Mouse (Mus musculus) limb, embryonic 12.5 days (tissue): ENCODE results near the gene Sephs2. TPM values are rescaled to one million over a fixed set of nuclear protein-coding genes. Genes with fewer than 3 reads are reported as not detected.

Experiments
- ATAC-seq: fragments of 200-750 bp; cut with Nextera tagmentation; 2 replicates; pipeline ENCODE4 v1.8.0; 2017; ENCODE audit warnings: low read depth, moderate TSS enrichment; ENCODE audit not compliant: insufficient number of reproducible peaks, insufficient read depth, low FRiP score, low TSS enrichment
- H3K27ac ChIP-seq: fragments of 300-500 bp; sonication (generic); 2 replicates; pipeline ENCODE4 v1.5.1; 2016; ENCODE audit warnings: mild to moderate bottlenecking, moderate library complexity
- H3K27me3 ChIP-seq: fragments of 300-500 bp; sonication (generic); 2 replicates; pipeline ENCODE4 v1.6.1; 2016; ENCODE audit warnings: mild to moderate bottlenecking, moderate library complexity
- H3K36me3 ChIP-seq: fragments of 300-500 bp; sonication (generic); 2 replicates; pipeline ENCODE4 v1.6.1; 2016; ENCODE audit warnings: mild to moderate bottlenecking, moderate library complexity
- H3K4me1 ChIP-seq: fragments of 300-500 bp; sonication (generic); replicated peaks from 2 replicates; pipeline ENCODE4 v1.6.1; 2016
- H3K4me2 ChIP-seq: fragments of 300-500 bp; sonication (generic); 2 replicates; pipeline ENCODE4 v1.6.1; 2016; ENCODE audit warnings: mild to moderate bottlenecking, moderate library complexity
- H3K4me3 ChIP-seq: fragments of 300-500 bp; sonication (generic); replicated peaks from 2 replicates; pipeline ENCODE4 v1.5.1; 2016; ENCODE audit warnings: mild to moderate bottlenecking
- H3K9ac ChIP-seq: fragments of 300-500 bp; sonication (generic); replicated peaks from 2 replicates; pipeline ENCODE4 v1.6.1; 2016; ENCODE audit warnings: mild to moderate bottlenecking, moderate library complexity
- H3K9me3 ChIP-seq: fragments of 300-500 bp; sonication (generic); 2 replicates; pipeline ENCODE4 v1.6.1; 2016; ENCODE audit warnings: mild to moderate bottlenecking, moderate library complexity
- WGBS: fragments of 180-500 bp; shearing (Covaris S2); methylation state at CpG from one replicate; pipeline ENCODE4 v1.1.7; 2016; 5-methylcytosine and 5-hydroxymethylcytosine counted together
- polyA plus RNA-seq: library from polyadenylated mRNA; unstranded; fragments of >200 nt; fragmentation: Nextera tagmentation; extraction: Ambion mirVana; gene quantifications from 2 replicates; pipeline ENCODE4 v1.2.1, GENCODE M21; 2016

Sephs2 gene
- 89.5 and 92.3 TPM in 2 replicates for polyA plus RNA-seq

DNA sequence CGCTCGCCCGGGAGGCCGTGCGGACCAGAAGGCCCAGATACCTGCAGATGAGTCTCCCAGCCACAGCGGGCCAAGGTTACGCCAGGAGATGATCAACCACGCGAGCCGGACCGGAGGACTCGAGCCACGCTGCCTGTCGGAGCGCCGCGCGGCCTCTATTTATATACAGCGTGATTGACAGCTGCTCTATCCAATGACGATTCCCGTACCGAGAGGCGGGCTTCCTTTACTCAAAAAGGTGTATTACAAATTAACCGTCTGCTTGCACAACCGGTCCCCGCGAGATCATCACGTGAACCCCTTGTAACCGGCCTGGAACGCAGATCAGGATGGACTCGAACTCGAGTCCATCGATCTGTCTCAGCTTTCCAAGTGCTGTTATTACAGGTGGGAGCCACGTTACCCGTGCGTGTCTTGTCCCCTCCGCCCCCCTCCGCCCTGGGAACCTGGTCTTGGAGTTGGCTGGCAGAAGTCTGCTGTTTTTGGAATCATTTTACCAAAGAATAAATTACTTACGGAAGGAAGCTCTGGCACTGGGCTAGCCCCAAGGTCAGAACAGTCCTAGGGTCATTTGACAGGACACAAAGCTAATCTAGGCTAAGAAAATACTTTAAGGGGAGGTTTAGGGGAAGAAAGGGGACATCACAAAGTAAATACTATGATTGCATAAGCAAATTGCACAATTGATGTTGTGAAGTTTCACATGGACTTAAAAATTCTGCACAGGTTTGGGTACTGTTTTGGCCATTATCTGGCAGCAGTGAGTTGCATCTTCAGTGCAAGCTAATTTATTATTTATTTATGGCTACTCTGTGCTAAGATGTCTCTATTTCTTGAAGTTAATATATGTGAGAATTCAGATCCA is at the start of gene Sephs2:
Gene Sephs2, minus strand, starts transcription at position 131 of the 865 bp plus-strand sequence.
- Histone ChIP-seq H3K36me3 (peaks cover 31% of the 10 kb centered on the region), H3K4me1 (peaks cover 12% of the 10 kb centered on the region), H3K27me3 (no peaks in the 10 kb centered on the region), H3K27ac (peak within 1 kb of the TSS; percentile 90), H3K4me2 (peak within 1 kb of the TSS; percentile 93), H3K9ac (peak within 1 kb of the TSS; percentile 90), H3K9me3 (peaks cover 3% of the 10 kb centered on the region; the same call in 1 of the 2 replicates), H3K4me3 (peak within 1 kb of the TSS; percentile 90)
- 4% methylated on average over 39 of the region's 39 CpGs for WGBS
- ATAC-seq = peak; percentile 86

DNA sequence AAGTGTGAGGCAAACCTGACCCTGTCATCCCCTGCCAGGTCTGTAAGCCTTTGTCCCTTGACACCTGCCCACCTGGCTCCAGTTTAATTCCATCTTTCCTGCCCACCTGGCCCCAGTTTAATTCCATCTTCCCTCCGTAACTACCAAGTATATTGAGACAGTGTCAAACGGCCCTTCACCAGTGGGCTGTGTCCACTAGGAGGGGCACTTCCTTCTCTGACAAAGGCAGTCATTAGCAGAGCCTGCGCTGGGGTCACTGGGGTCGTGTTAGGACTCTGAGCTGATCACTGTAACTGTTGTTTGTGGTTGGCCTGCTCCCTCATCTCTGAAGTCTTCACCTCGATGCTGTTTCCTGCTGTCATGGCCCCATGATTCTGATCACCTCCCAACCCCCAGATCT is 48.2 kb upstream of the Sephs2 start:
- Histone ChIP-seq H3K36me3 (no peaks in the 10 kb centered on the region), H3K4me2 (no peak overlapping the region), H3K4me3 (no peak overlapping the region), H3K9ac (no peak overlapping the region), H3K27me3 (no peaks in the 10 kb centered on the region), H3K9me3 (no peaks in the 10 kb centered on the region), H3K4me1 (no peaks in the 10 kb centered on the region), H3K27ac (no peak overlapping the region)
- 42% methylated on average over 5 of the region's 5 CpGs for WGBS
- no peak for ATAC-seq

DNA sequence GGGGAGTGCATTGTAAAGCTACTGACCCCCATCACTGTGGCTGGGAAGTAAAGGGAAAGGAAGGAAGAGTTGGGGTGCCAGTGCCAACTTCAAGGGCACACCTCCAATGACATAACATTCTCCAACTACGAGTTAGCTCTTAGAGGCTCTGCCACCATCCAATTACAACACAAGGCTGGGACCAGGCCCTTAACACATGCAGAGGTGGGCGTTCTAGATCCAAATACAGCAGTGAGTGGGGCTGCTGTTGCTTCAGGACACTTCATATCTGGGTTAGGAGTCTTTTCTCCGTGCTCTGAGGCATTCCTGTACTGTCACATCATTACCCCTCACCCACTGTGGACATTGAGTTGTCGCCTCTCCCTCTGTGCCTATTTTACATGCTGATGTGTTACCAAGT is 47.3 kb upstream of the Sephs2 start:
- Histone ChIP-seq H3K4me2 (no peak overlapping the region), H3K9ac (no peak overlapping the region), H3K9me3 (no peaks in the 10 kb centered on the region), H3K36me3 (no peaks in the 10 kb centered on the region), H3K27me3 (no peaks in the 10 kb centered on the region), H3K4me3 (no peak overlapping the region), H3K4me1 (no peaks in the 10 kb centered on the region), H3K27ac (no peak overlapping the region)
- 71% methylated on average over 4 of the region's 4 CpGs for WGBS
- no peak for ATAC-seq

DNA sequence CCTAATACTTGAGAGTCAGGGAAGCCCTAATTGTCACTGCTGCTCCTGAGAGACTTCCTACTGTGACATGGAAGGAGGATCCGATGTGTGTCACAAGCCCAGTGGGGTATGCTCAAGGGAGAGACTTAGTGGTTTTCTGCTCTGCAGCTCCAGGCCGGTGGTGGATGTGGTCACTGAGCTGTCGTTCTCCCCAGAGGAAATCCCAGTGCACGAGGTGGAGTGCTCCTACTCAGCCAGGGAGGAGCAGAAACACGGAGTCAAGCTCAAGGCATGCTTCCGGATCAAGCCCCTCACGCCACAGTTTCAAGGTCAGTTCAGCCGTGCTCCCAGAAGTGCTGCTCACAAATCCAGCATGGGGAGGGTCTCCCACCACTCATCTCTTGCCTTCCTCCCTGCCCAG is 40.1 kb upstream of the Sephs2 start:
- WGBS = 52% methylated on average over 8 of the region's 8 CpGs
- no peak overlapping the region for H3K4me3 ChIP-seq
- H3K9ac ChIP-seq = no peak overlapping the region
- no peaks in the 10 kb centered on the region for H3K4me1 ChIP-seq
- H3K27me3 ChIP-seq = no peaks in the 10 kb centered on the region; the same call in 1 of the 2 replicates
- H3K9me3 ChIP-seq = no peaks in the 10 kb centered on the region
- no peak overlapping the region for H3K27ac ChIP-seq
- no peaks in the 10 kb centered on the region for H3K36me3 ChIP-seq
- no peak overlapping the region for H3K4me2 ChIP-seq
- ATAC-seq = no peak

DNA sequence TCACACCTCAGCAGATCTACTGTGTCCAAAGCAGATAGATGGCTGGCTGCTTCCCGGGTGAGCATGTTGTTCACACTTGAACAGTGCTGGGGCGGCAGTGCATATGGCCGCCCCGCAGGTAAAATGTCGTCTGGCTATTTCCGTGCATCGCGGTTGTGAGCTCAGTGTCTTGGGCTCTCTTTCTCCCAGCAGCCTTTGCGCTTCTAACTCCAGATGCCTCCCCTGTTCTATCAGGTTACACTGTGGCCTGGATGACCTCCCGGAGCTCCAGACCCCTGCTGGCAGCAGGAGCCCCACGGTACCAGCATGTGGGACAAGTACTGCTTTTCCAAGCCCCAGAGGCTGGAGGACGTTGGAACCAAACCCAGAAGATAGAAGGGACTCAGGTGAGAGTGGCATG is 36.1 kb upstream of the Sephs2 start:
- Histone ChIP-seq H3K9ac (no peak overlapping the region), H3K4me3 (no peak overlapping the region)
- ATAC-seq = no peak

DNA sequence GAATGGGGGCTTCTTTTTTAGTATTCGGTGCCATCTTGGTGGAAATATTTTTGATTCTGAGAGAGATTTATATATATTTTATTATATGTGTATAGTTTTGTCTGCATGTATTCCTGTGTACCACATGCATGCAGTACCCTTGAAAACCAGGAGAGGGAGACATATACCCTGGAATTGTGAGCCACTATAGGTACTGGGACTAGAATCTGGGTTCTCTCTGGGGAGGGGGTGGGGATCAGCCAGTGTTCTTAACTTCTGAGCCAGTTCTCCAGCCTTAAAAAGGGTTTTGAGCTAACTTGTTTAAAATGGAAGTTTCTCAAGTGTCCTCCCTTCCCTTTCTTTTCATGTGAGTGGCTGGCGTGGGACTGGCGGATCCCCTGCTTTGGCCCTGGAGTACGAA is 35.0 kb upstream of the Sephs2 start:
- Histone ChIP-seq H3K4me2 (no peak overlapping the region), H3K9ac (no peak overlapping the region), H3K4me1 (no peaks in the 10 kb centered on the region), H3K27me3 (no peaks in the 10 kb centered on the region), H3K4me3 (no peak overlapping the region), H3K9me3 (no peaks in the 10 kb centered on the region), H3K36me3 (no peaks in the 10 kb centered on the region), H3K27ac (no peak overlapping the region)
- 75% methylated on average over 4 of the region's 4 CpGs for WGBS
- ATAC-seq = no peak

More for the DNA sequence above, 36.1 kb upstream of the Sephs2 start:
- Histone ChIP-seq H3K4me2 (no peak overlapping the region), H3K9me3 (no peaks in the 10 kb centered on the region), H3K27ac (no peak overlapping the region), H3K36me3 (no peaks in the 10 kb centered on the region), H3K27me3 (no peaks in the 10 kb centered on the region; the same call in 1 of the 2 replicates), H3K4me1 (no peaks in the 10 kb centered on the region)
- 63% methylated on average over 12 of the region's 12 CpGs for WGBS

DNA sequence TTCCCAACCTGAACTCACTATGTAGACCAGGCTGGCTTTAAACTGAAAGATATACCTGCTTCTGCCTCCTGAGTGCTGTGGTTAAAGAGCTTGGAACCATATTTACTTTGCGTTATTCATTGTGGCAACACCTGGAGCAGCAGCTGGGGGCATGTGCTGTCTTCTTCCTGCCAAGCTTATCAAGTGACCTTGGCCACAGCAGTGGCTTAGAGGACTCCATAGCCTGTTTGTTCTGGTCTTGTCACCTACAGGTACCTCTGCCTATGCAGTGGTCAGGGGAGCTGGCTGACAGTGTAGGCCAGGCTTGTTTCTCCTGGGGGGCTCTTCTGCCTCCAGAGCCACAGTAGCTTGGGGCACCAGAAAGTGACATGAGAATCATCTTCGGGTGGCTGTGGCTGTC is 34.6 kb upstream of the Sephs2 start:
- no peak for ATAC-seq
- H3K4me3 ChIP-seq = no peak overlapping the region
- H3K27ac ChIP-seq = no peak overlapping the region
- 81% methylated on average over 2 of the region's 2 CpGs for WGBS
- H3K4me2 ChIP-seq = no peak overlapping the region
- H3K36me3 ChIP-seq = no peaks in the 10 kb centered on the region
- no peak overlapping the region for H3K9ac ChIP-seq
- no peaks in the 10 kb centered on the region for H3K9me3 ChIP-seq
- no peaks in the 10 kb centered on the region for H3K27me3 ChIP-seq
- H3K4me1 ChIP-seq = no peaks in the 10 kb centered on the region

DNA sequence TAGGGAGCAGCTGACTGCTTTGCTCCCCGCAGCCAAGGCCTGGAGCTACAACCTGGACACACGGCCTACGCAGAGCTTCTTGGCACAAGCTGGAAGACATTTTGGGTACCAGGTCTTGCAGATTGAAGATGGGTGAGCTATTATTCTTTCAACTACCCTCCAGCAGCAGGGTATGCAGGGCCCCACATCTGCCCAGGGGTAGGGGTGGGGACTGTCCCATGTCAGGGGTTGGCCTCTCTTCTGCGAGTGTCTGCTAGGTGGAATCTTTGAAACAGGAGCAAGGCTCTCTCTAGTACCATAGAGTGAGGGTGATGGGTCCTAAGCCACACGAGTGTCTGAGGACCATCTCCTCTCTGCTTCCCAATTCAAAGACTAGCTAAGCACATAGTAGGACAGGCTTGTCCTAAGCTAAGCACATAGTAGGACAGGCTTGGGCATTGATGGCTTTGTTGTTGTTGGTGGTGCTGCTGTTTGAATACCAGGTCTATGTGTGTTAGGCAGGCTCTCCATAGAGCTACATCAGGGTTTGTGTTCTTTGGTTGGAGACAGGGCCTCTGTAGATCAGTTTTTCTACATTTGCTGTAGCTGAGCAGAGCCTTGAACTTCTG is 23.8 kb upstream of the Sephs2 start:
- no peaks in the 10 kb centered on the region for H3K36me3 ChIP-seq
- H3K9ac ChIP-seq = no peak overlapping the region
- ATAC-seq = no peak
- no peak overlapping the region for H3K27ac ChIP-seq
- no peak overlapping the region for H3K4me2 ChIP-seq
- H3K9me3 ChIP-seq = no peaks in the 10 kb centered on the region
- H3K27me3 ChIP-seq = no peaks in the 10 kb centered on the region
- H3K4me3 ChIP-seq = no peak overlapping the region
- no peaks in the 10 kb centered on the region for H3K4me1 ChIP-seq
- 95% methylated on average over 5 of the region's 5 CpGs for WGBS

DNA sequence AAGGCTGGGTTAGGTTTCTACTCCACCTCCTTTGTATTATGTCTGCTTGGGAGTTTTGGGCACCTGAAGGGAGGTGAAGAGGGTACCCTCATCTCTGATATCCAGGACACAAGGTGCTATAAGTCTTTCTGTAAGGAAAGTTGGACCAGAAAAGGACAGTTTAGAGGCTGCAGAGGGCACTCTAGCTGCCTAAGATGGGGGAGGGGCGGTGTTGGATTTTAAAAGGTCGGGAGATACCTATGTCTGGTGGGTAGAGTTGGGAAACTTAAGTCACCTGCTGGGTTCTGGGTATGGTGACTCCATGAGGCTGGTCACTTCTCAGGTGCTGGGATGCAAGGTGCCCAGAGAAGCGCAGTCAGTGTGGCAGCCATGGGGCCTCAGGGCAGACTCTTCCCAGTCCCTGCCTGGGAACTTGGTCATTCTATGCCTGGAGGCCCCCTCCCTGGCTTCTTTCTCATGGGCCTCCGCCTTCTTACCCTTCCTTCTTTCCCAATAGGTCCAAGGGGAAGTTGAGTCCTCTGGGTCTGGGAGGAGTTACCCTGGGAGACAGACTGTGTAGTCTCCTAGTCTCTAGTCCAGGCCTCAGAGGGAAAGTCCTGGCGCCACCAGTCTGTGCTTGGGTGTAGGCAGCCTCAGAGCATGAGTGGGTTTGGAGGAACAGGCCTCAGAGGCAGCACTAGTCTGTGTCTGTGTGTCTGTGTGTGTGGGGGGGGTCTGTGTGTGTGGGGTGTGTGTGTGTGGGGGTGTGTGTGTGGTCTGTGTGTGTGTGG is 23.1 kb upstream of the Sephs2 start:
- Histone ChIP-seq H3K9ac (no peak overlapping the region), H3K36me3 (no peaks in the 10 kb centered on the region), H3K9me3 (no peaks in the 10 kb centered on the region), H3K4me1 (no peaks in the 10 kb centered on the region), H3K4me3 (no peak overlapping the region), H3K4me2 (no peak overlapping the region), H3K27ac (no peak overlapping the region), H3K27me3 (no peaks in the 10 kb centered on the region)
- 84% methylated on average over 5 of the region's 5 CpGs for WGBS
- ATAC-seq = no peak

DNA sequence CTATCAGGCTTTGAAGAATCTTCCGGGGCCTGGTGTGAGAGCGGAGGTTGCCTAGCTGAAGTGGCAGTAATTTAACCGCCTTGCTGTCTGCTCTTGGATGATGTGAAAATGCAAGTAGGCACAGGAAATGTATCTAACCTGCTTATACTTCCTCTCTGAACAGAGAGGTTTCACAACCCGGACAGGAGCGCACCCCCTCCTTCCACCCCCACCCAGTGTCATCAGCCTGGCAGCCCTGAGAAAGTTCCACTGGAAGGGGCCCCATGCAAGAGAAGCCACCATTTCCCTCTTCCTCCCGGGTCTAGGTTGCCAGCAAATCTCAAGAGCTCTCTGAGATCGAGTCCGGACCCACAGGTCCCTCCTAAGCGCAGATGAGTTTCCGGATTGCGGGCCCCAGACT is 22.2 kb upstream of the Sephs2 start, which contains the start of gene Itgal:
Gene Itgal, plus strand, starts transcription at position 163 of the 400 bp plus-strand sequence.
- ATAC-seq = no peak
- Histone ChIP-seq H3K27ac (no peak within 1 kb of the TSS), H3K36me3 (no peaks in the 10 kb centered on the region), H3K9ac (no peak within 1 kb of the TSS), H3K4me1 (no peaks in the 10 kb centered on the region), H3K4me2 (no peak within 1 kb of the TSS), H3K4me3 (no peak within 1 kb of the TSS), H3K9me3 (no peaks in the 10 kb centered on the region), H3K27me3 (no peaks in the 10 kb centered on the region)
- WGBS = 82% methylated on average over 11 of the region's 11 CpGs

DNA sequence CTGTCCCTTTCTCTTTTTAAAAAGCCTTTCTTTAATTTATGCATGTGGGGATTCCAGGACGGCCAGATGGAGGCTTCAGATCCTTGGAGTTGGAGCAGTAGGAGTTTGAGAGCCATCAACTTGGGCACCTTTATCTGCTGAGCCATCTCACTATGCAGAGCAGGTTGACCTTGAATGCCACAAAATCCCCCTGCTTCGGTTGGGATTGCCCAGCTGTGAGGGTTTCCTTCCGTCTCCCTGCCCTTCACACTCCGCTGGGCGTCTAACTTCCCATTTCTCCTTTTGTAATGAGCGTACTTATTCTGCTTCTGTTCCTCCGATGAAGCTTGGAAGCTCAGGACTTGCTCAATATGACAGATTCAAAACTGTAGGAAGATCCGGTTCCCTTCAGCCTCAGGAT is 16.3 kb upstream of the Sephs2 start:
- H3K9ac ChIP-seq = no peak overlapping the region
- H3K9me3 ChIP-seq = peaks cover 20% of the 10 kb centered on the region
- H3K36me3 ChIP-seq = no peaks in the 10 kb centered on the region
- no peak overlapping the region for H3K4me2 ChIP-seq
- no peak for ATAC-seq
- no peaks in the 10 kb centered on the region for H3K4me1 ChIP-seq
- no peaks in the 10 kb centered on the region for H3K27me3 ChIP-seq
- H3K27ac ChIP-seq = no peak overlapping the region
- H3K4me3 ChIP-seq = no peak overlapping the region
- WGBS = 71% methylated on average over 8 of the region's 8 CpGs
